Mouse (Mus musculus) pancreas, adult 10 weeks (tissue): ENCODE measurements around the gene Slc4a10. TPM values are rescaled to one million over a fixed set of nuclear protein-coding genes. Genes with fewer than 3 reads are reported as not detected.

Experiments
- polyA plus RNA-seq: library from polyadenylated mRNA; stranded (reverse); fragments of 350-450 nt; fragmentation: Illumina TruSeq; extraction: RNeasy Lipid Tissue Mini Kit (QIAGEN cat#74804); gene quantifications from one replicate; pipeline ENCODE4 v1.2.3, GENCODE M21; 2015; ENCODE audit warnings: low read depth, low replicate concordance; ENCODE audit not compliant: insufficient read depth

Gene Slc4a10
- polyA plus RNA-seq: 0.15 TPM

GRCm38 (mm10) chr2:62046421-62046845, at the start of gene Slc4a10:
TSS of gene Slc4a10 (plus strand) at chr2:62046462.

Other genes with a start within 250 kb of the Slc4a10 start
- not detected for gene Tbr1, start 243.5 kb upstream of the Slc4a10 start, polyA plus RNA-seq